Mouse (Mus musculus) midbrain, embryonic 13.5 days (tissue): ENCODE results near the gene Cblc. TPM values are rescaled to one million over a fixed set of nuclear protein-coding genes. Genes with fewer than 3 reads are reported as not detected.
A peak's percentile ranks its signal among the peaks of the same experiment; 100 is the strongest.

Experiments used
- ATAC-seq: fragments of 200-750 bp; cut with Nextera tagmentation; 2 replicates; pipeline ENCODE4 v1.8.0; 2017; ENCODE audit warnings: mild to moderate bottlenecking, moderate TSS enrichment, moderate library complexity
- H3K27ac ChIP-seq: fragments of 300-500 bp; sonication (generic); 2 replicates; pipeline ENCODE4 v1.5.1; 2015; ENCODE audit warnings: inconsistent platforms, mild to moderate bottlenecking, moderate library complexity
- H3K27me3 ChIP-seq: fragments of 300-500 bp; sonication (generic); 2 replicates; pipeline ENCODE4 v1.6.1; 2015; ENCODE audit warnings: mild to moderate bottlenecking, inconsistent platforms
- H3K36me3 ChIP-seq: fragments of 300-500 bp; sonication (generic); 2 replicates; pipeline ENCODE4 v1.6.1; 2015; ENCODE audit warnings: mild to moderate bottlenecking, inconsistent platforms
- H3K4me1 ChIP-seq: fragments of 300-500 bp; sonication (generic); replicated peaks from 2 replicates; pipeline ENCODE4 v1.6.1; 2015; ENCODE audit warnings: inconsistent platforms
- H3K4me2 ChIP-seq: fragments of 300-500 bp; sonication (generic); replicated peaks from 2 replicates; pipeline ENCODE4 v1.6.1; 2015; ENCODE audit warnings: moderate library complexity, mild to moderate bottlenecking, inconsistent platforms
- H3K4me3 ChIP-seq: fragments of 300-500 bp; sonication (generic); replicated peaks from 2 replicates; pipeline ENCODE4 v1.5.1; 2015; ENCODE audit warnings: mild to moderate bottlenecking, inconsistent platforms
- H3K9ac ChIP-seq: fragments of 300-500 bp; sonication (generic); replicated peaks from 2 replicates; pipeline ENCODE4 v1.6.1; 2015; ENCODE audit warnings: mild to moderate bottlenecking, inconsistent platforms
- H3K9me3 ChIP-seq: fragments of 300-500 bp; sonication (generic); 2 replicates; pipeline ENCODE4 v1.6.1; 2016; ENCODE audit warnings: mild to moderate bottlenecking, inconsistent platforms
- WGBS: fragments of 180-500 bp; shearing (Covaris S2); methylation state at CpG from one replicate; pipeline ENCODE4 v1.1.7; 2015; 5-methylcytosine and 5-hydroxymethylcytosine counted together
- polyA plus RNA-seq: library from polyadenylated mRNA; unstranded; fragments of >200 nt; fragmentation: Nextera tagmentation; extraction: Ambion mirVana; gene quantifications from 2 replicates; pipeline ENCODE4 v1.2.1, GENCODE M21; 2015

The Cblc gene
- polyA plus RNA-seq, 1 experiment from 2014 or later, result 0.32 TPM

- H3K4me2 ChIP-seq, result peak overlapping the region; percentile 61
- ATAC-seq, result peak; percentile 59
- H3K4me1 ChIP-seq, result peaks cover 28% of the 10 kb centered on the region
- no peaks in the 10 kb centered on the region for H3K9me3 ChIP-seq
- peak overlapping the region; percentile 9; the same call in 1 of the 2 replicates for H3K27ac ChIP-seq
- H3K9ac ChIP-seq, result peak overlapping the region; percentile 61
- no peaks in the 10 kb centered on the region for H3K36me3 ChIP-seq
- peak overlapping the region; percentile 44 for H3K4me3 ChIP-seq
- H3K27me3 ChIP-seq, result peaks cover 61% of the 10 kb centered on the region
- WGBS, result under 1% methylated on average over 28 of the region's 28 CpGs
Measured at GRCm38 (mm10) chr7:19816224-19816771, 19.7 kb upstream of the Cblc start.

GRCm38 (mm10) chr7:19815296-19816223 is 19.0 kb upstream of the Cblc start:
- H3K4me2 ChIP-seq, result peak overlapping the region; percentile 61
- H3K27ac ChIP-seq, result peak overlapping the region; percentile 9; the same call in 1 of the 2 replicates
- peaks cover 63% of the 10 kb centered on the region for H3K27me3 ChIP-seq
- H3K36me3 ChIP-seq, result no peaks in the 10 kb centered on the region
- H3K4me3 ChIP-seq, result peak overlapping the region; percentile 44
- ATAC-seq, result peak; percentile 24; the same call in 1 of the 2 replicates
- H3K9ac ChIP-seq, result peak overlapping the region; percentile 61
- H3K4me1 ChIP-seq, result peaks cover 33% of the 10 kb centered on the region
- WGBS, result 24% methylated on average over 17 of the region's 17 CpGs
- no peaks in the 10 kb centered on the region for H3K9me3 ChIP-seq

- H3K36me3 ChIP-seq, result no peaks in the 10 kb centered on the region
- no peak overlapping the region for H3K27ac ChIP-seq
- H3K27me3 ChIP-seq, result peaks cover 77% of the 10 kb centered on the region
- H3K9me3 ChIP-seq, result no peaks in the 10 kb centered on the region
- ATAC-seq, result no peak
- peaks cover 33% of the 10 kb centered on the region for H3K4me1 ChIP-seq
- H3K9ac ChIP-seq, result no peak overlapping the region
- no peak overlapping the region for H3K4me2 ChIP-seq
- H3K4me3 ChIP-seq, result no peak overlapping the region
- 80% methylated on average over 6 of the region's 6 CpGs for WGBS
Measured at GRCm38 (mm10) chr7:19813579-19814122, 17.0 kb upstream of the Cblc start.

- no peaks in the 10 kb centered on the region for H3K36me3 ChIP-seq
- no peak overlapping the region for H3K4me2 ChIP-seq
- peaks cover 32% of the 10 kb centered on the region for H3K4me1 ChIP-seq
- H3K4me3 ChIP-seq, result no peak overlapping the region
- no peak for ATAC-seq
- H3K27ac ChIP-seq, result no peak overlapping the region
- 83% methylated on average over 4 of the region's 4 CpGs for WGBS
- no peak overlapping the region for H3K9ac ChIP-seq
- no peaks in the 10 kb centered on the region for H3K9me3 ChIP-seq
- H3K27me3 ChIP-seq, result peaks cover 77% of the 10 kb centered on the region
Measured at GRCm38 (mm10) chr7:19813161-19813560, 16.6 kb upstream of the Cblc start.

- ATAC-seq, result 0 out of 2 replicates have a peak, but pooled peaks have one; percentile 21
- Histone ChIP-seq H3K9me3 (no peaks in the 10 kb centered on the region), H3K4me1 (peaks cover 12% of the 10 kb centered on the region), H3K9ac (0 out of 2 replicates have a peak overlapping the region, but pooled peaks have one; percentile 25), H3K36me3 (no peaks in the 10 kb centered on the region), H3K4me2 (peak overlapping the region; percentile 47), H3K27ac (no peak overlapping the region), H3K27me3 (peaks cover 67% of the 10 kb centered on the region), H3K4me3 (peak overlapping the region; percentile 25)
- 6% methylated on average over 22 of the region's 22 CpGs for WGBS
Measured at GRCm38 (mm10) chr7:19811114-19811513, 14.5 kb upstream of the Cblc start.

- H3K27ac ChIP-seq, result no peak overlapping the region
- no peaks in the 10 kb centered on the region for H3K36me3 ChIP-seq
- H3K9me3 ChIP-seq, result no peaks in the 10 kb centered on the region
- H3K4me1 ChIP-seq, result peaks cover 6% of the 10 kb centered on the region
- ATAC-seq, result peak; percentile 69
- H3K27me3 ChIP-seq, result peaks cover 63% of the 10 kb centered on the region
- H3K9ac ChIP-seq, result peak overlapping the region; percentile 10; the same call in 1 of the 2 replicates
- H3K4me3 ChIP-seq, result peak overlapping the region; percentile 25
- H3K4me2 ChIP-seq, result peak overlapping the region; percentile 48
- 3% methylated on average over 27 of the region's 27 CpGs for WGBS
Measured at GRCm38 (mm10) chr7:19809369-19809768, 12.8 kb upstream of the Cblc start.

GRCm38 (mm10) chr7:19806356-19806969 is 9.9 kb upstream of the Cblc start:
- Histone ChIP-seq H3K27ac (no peak overlapping the region), H3K9me3 (no peaks in the 10 kb centered on the region), H3K36me3 (no peaks in the 10 kb centered on the region), H3K4me2 (no peak overlapping the region), H3K4me3 (no peak overlapping the region), H3K4me1 (peaks cover 6% of the 10 kb centered on the region), H3K27me3 (peaks cover 39% of the 10 kb centered on the region), H3K9ac (no peak overlapping the region)
- ATAC-seq, result no peak
- 86% methylated on average over 8 of the region's 8 CpGs for WGBS

GRCm38 (mm10) chr7:19802995-19803394 is 6.4 kb upstream of the Cblc start:
- Histone ChIP-seq H3K4me1 (no peaks in the 10 kb centered on the region), H3K27me3 (peaks cover 4% of the 10 kb centered on the region; the same call in 1 of the 2 replicates), H3K36me3 (no peaks in the 10 kb centered on the region), H3K27ac (no peak overlapping the region), H3K9me3 (no peaks in the 10 kb centered on the region), H3K4me3 (no peak overlapping the region), H3K9ac (no peak overlapping the region), H3K4me2 (no peak overlapping the region)
- ATAC-seq, result peak; percentile 58; the same call in 1 of the 2 replicates
- WGBS, result 21% methylated on average over 7 of the region's 7 CpGs

GRCm38 (mm10) chr7:19800764-19801163 is 4.2 kb upstream of the Cblc start:
- Histone ChIP-seq H3K9ac (no peak overlapping the region), H3K4me3 (no peak overlapping the region), H3K27me3 (peaks cover 24% of the 10 kb centered on the region), H3K27ac (no peak overlapping the region), H3K9me3 (no peaks in the 10 kb centered on the region), H3K4me1 (0 out of 2 replicates have a peak, but pooled peaks cover 4% of the 10 kb centered on the region), H3K4me2 (no peak overlapping the region), H3K36me3 (no peaks in the 10 kb centered on the region)
- 40% methylated on average over 2 of the region's 2 CpGs for whole genome bisulfite sequencing
- no peak for ATAC-seq

GRCm38 (mm10) chr7:19796254-19796653 is 355 bp downstream of the Cblc start:
- Histone ChIP-seq H3K4me1 (0 out of 2 replicates have a peak, but pooled peaks cover 4% of the 10 kb centered on the region), H3K27me3 (peaks cover 29% of the 10 kb centered on the region), H3K27ac (no peak overlapping the region), H3K9me3 (no peaks in the 10 kb centered on the region), H3K4me3 (no peak overlapping the region), H3K4me2 (no peak overlapping the region), H3K9ac (no peak overlapping the region), H3K36me3 (no peaks in the 10 kb centered on the region)
- ATAC-seq, result no peak
- WGBS, result 17% methylated on average over 18 of the region's 18 CpGs

GRCm38 (mm10) chr7:19795236-19795635 is 1.4 kb downstream of the Cblc start:
- H3K4me1 ChIP-seq, result 0 out of 2 replicates have a peak, but pooled peaks cover 4% of the 10 kb centered on the region
- no peak overlapping the region for H3K9ac ChIP-seq
- no peak overlapping the region for H3K27ac ChIP-seq
- no peak overlapping the region for H3K4me3 ChIP-seq
- no peaks in the 10 kb centered on the region for H3K9me3 ChIP-seq
- WGBS, result 71% methylated on average over 2 of the region's 2 CpGs
- no peak for ATAC-seq
- H3K27me3 ChIP-seq, result peaks cover 37% of the 10 kb centered on the region
- H3K4me2 ChIP-seq, result no peak overlapping the region
- no peaks in the 10 kb centered on the region for H3K36me3 ChIP-seq
